Mouse (Mus musculus) 3134 (cell line): ENCODE results near the gene Cstl1.
"Not testable (repeated sequence)": the region's sequence is repeated elsewhere in the genome, so short reads cannot be mapped to it uniquely, and the experiment has no call there.

ENCODE experiments used
- DNase-seq: peaks from one replicate; pipeline ENCODE4 v3.0.0-alpha.2; 2011; ENCODE audit warnings: low spot score; ENCODE audit not compliant: insufficient read length; ENCODE audit errors: extremely low read depth

Cstl1 gene

GRCm38 (mm10) chr2:148750058-148750457 is at the start of gene Cstl1:
Gene Cstl1, plus strand, starts transcription at chr2:148750358.
- DNase-seq = no peak

- peak; percentile 25 for DNase-seq
Observed at GRCm38 (mm10) chr2:148706409-148707201, 43.6 kb upstream of the Cstl1 start.

GRCm38 (mm10) chr2:148707202-148707530 is 43.0 kb upstream of the Cstl1 start:
- DNase-seq = no peak

- no peak for DNase-seq
Observed at GRCm38 (mm10) chr2:148712326-148712725, 37.8 kb upstream of the Cstl1 start.

GRCm38 (mm10) chr2:148717072-148717471 is 33.1 kb upstream of the Cstl1 start:
- no peak for DNase-seq

- peak; percentile 43 for DNase-seq
Observed at GRCm38 (mm10) chr2:148719271-148719995, 30.7 kb upstream of the Cstl1 start.

- DNase-seq = peak; percentile 69
Observed at GRCm38 (mm10) chr2:148731614-148732326, 18.4 kb upstream of the Cstl1 start.

- DNase-seq = peak; percentile 94
Observed at GRCm38 (mm10) chr2:148732327-148733000, 17.7 kb upstream of the Cstl1 start, which contains the start of gene Napb. Gene Napb, minus strand, starts transcription at chr2:148732467.

- no peak for DNase-seq
Observed at GRCm38 (mm10) chr2:148743001-148743400, 7.2 kb upstream of the Cstl1 start.

GRCm38 (mm10) chr2:148743846-148744407 is 6.2 kb upstream of the Cstl1 start:
- no peak for DNase-seq

- peak; percentile 46 for DNase-seq
Observed at GRCm38 (mm10) chr2:148751893-148752813, 2.0 kb downstream of the Cstl1 start.

- no peak for DNase-seq
Observed at GRCm38 (mm10) chr2:148754310-148754846, 4.2 kb downstream of the Cstl1 start.

- DNase-seq = no peak
Observed at GRCm38 (mm10) chr2:148763648-148764388, 13.7 kb downstream of the Cstl1 start.

- DNase-seq = not testable (repeated sequence)
Observed at GRCm38 (mm10) chr2:148771397-148771796, 21.2 kb downstream of the Cstl1 start, which contains the start of gene Cst11. Gene Cst11, minus strand, starts transcription at chr2:148771497.

- no peak for DNase-seq
Observed at GRCm38 (mm10) chr2:148781709-148782108, 31.6 kb downstream of the Cstl1 start, which contains the start of gene 8030411F24Rik. Gene 8030411F24Rik, plus strand, starts transcription at chr2:148782009.

GRCm38 (mm10) chr2:148789142-148789541 is 39.0 kb downstream of the Cstl1 start, which contains the start of gene Cst12:
Gene Cst12, plus strand, starts transcription at chr2:148789361.
- DNase-seq = no peak

- no peak for DNase-seq
Observed at GRCm38 (mm10) chr2:148798485-148798884, 48.3 kb downstream of the Cstl1 start, which contains the start of gene Cst8. Gene Cst8, plus strand, starts transcription at chr2:148798785.

GRCm38 (mm10) chr2:148801491-148801921 is 51.3 kb downstream of the Cstl1 start:
- no peak for DNase-seq
